Mouse (Mus musculus) layer of hippocampus, adult 9-10 months (tissue): ENCODE data around the gene Itsn1.

Experiments
- DNase-seq: peaks from one replicate; pipeline ENCODE4 v3.0.0; 2022; ENCODE audit warnings: low spot score

Itsn1 gene

GRCm38 (mm10) chr16:91848505-91848904 lies 119.4 kb downstream of the Itsn1 start:
- no peak for DNase-seq

GRCm38 (mm10) chr16:91848906-91849603 lies 120.0 kb downstream of the Itsn1 start:
- no peak for DNase-seq

DNA sequence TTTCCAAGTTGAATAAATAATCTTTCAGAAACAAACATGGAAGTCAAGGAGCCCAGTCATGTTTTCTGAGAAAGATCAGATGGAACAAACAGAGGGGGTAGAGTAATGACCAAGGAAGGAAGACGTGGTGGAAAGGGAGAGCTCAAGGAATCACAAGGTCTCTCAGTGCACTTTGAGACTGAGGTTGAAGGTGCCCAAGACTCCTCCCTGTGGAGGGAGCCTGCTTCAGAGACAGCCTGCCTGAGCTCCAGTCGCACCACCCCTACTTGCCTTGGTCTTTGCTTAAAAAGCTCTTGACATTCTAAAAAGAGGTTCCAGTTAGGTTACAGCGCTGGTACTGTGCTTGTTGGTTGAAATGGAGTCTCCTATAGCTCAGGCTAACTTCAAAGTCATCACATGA lies 121.1 kb downstream of the Itsn1 start:
- DNase-seq: no peak

DNA sequence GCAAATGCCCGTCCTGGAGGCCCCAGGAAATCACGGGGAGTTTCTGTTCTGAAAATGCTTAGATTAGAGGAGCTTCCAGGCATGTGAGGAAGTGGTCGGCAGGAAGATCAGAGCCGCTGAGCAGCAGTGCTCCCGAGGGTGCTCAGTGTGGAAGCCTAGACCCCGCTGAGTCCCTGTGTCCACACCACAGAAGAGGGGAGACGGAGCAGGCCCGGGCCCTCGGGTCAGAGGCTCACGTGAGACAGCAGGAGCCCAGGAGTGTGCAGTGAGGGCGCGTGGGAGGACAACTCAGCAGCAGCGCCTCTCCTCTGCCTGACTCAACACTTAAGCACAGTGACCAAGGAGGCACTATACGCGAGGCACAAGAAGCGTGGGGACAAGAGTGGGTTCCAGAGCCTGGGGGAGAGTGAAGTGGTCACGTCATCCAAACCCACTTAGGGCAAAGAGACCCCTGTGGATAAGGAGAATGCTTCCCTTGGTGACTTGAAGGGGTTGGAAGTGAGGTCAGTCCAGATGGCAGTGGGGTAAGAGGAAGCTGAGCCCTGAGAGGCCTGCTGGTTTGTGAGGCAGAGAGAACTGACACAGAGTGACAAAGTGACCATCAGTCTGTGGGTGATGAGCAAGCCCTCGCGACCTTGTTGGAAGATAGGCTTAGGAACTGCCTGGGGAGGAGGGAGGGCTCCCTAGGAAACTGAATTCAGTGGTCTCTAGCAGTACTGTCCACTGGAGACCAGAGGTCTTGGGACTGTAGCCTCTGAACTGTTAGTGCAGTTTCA lies 122.6 kb downstream of the Itsn1 start:
- no peak for DNase-seq

- no peak for DNase-seq
Measured at GRCm38 (mm10) chr16:91852753-91853152, 123.7 kb downstream of the Itsn1 start.

GRCm38 (mm10) chr16:91853223-91853622 lies 124.1 kb downstream of the Itsn1 start:
- no peak for DNase-seq

DNA sequence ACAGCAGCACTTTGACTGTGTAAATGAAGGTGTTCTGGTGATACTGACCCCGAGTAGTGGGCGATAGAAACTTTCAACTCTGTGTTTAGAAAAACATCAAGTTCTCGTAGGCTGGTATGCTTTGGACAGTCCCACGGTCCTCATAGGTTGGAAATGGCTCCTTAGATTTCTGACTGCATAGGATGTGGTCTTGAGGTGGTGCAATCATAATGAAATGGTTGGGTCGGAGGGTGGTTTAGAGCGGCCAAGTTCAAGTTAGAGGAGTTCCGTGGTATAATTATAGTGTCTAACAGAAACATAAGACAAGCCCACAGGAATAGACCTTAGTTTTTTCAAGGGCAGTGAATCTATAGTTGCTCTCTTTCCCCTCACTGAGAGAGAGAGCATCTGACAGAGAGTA lies 129.6 kb downstream of the Itsn1 start:
- no peak for DNase-seq

GRCm38 (mm10) chr16:91859203-91859602 lies 130.1 kb downstream of the Itsn1 start:
- no peak for DNase-seq

- DNase-seq: no peak
Measured at GRCm38 (mm10) chr16:91859958-91860357, 130.9 kb downstream of the Itsn1 start.

- DNase-seq: no peak
Measured at GRCm38 (mm10) chr16:91860471-91861125, 131.5 kb downstream of the Itsn1 start.

DNA sequence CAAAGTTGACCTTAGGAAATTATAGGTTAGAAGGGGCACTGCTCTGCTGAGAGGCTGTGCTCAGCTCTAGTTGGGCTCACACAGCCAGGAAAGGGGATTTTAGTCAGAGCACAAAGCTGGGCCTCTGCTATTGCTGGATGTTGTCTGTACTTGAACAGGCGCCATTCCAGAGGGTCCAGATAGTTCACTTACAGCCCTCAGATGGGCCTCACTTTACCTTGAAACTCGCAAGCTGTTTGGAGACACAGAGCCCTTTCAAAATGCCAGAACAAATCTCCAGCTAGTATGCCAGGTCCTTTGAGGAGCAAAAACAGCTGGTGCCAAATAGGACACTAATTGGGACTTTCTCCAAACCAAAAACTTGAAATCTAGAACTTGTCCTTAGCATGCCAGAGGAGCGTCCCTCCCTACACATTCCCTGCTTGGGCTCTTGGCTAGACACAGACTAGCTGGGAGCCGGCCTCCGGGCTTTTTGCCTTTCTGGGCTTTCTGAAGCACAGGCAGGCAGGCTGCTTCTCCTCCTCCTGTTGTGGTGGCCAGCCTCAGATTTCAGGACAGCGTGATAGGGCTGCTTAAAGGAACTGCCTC lies 132.8 kb downstream of the Itsn1 start:
- DNase-seq: no peak

- no peak for DNase-seq
Measured at GRCm38 (mm10) chr16:91862836-91863235, 133.8 kb downstream of the Itsn1 start.

- no peak for DNase-seq
Measured at GRCm38 (mm10) chr16:91864646-91865332, 135.7 kb downstream of the Itsn1 start.

GRCm38 (mm10) chr16:91865570-91866257 lies 136.6 kb downstream of the Itsn1 start:
- no peak for DNase-seq

GRCm38 (mm10) chr16:91866258-91866634 lies 137.2 kb downstream of the Itsn1 start:
- DNase-seq: no peak

DNA sequence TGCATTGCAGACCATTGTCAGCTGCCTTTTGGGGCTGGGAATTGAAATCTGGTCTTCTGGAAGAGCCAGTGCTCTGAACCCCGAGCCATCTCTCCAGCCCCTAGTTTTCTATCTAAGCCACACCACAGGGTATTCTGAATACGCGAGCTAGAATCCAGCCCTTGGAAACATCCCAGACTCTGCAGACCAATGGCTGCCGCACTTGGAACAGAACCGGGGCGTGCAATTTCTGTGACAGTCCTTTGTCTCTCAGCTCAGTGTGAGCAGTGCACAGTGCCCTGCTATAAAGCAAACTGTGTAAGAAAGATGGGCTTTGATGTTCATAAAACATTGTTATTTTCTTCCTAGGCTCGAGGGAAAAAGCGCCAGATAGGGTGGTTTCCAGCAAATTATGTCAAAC lies 138.6 kb downstream of the Itsn1 start:
- no peak for DNase-seq

DNA sequence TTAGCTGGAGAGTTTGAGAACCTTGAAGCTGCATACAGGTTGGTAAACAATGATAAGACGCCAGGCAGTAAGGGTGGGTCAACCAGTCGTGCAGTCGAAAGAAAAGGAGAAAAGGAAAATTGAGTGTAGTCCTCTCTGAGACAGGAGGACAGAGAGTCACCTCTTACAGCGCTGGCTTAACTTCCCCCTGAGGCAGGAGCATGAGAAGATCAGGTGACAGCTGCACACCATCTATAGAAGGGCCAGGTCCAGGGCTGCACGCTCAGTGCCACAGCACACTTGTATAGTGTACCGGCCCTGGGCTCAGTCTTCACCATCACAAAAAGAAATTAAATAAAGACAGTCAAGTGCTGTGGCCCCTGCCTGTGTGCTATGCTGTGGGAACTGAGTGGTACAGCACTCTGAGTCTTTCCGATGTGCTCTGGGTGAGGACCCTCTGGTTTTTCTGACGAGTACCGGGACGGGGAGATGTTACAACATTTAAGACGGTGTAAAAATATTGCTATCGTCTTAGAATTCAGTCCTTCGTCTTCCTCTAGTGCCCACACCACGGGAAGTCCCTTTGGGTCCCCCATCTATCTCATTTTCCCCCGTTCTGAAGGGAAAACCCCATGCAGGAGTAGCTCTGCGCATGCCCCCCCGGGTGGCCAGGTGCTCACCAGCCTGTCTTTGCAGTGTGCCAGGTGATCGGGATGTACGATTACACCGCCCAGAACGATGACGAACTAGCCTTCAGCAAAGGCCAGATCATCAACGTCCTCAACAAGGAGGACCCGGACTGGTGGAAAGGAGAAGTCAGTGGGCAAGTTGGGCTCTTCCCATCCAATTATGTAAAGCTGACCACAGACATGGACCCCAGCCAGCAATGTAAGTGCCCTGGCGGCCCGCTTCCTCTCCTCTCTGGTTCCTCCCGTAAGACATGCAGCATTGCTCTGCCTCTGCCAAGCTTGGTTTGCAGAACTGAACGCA lies 140.1 kb downstream of the Itsn1 start:
- peak; percentile 32 for DNase-seq

DNA sequence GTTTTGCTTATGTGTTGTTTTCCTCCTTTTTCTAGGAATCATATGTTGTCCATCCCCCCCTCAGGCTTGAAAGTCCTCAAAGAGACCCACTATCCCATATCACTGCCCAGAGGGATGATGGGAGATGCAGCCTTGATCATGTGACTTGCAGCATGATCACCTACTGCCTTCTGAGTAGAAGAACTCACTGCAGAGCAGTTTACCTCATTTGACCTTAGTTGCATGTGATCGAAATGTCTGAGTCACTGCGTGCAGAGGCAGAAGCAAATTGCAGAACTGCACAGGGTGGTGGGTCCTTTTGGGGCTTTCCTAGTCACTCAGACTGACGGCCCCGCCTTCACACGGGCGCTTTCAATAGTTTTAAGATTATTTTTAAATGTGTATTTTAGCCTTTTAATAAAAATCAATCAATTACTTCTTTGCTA lies 141.1 kb downstream of the Itsn1 start:
- no peak for DNase-seq

- DNase-seq: no peak
Measured at GRCm38 (mm10) chr16:91871188-91871587, 142.1 kb downstream of the Itsn1 start.

GRCm38 (mm10) chr16:91873695-91874094 lies 144.6 kb downstream of the Itsn1 start:
- DNase-seq: no peak
